Mouse (Mus musculus): ENCODE measurements at regions not wholly inside any gene's neighbourhood (a gene's known extent, or its start where the extent isn't known, plus 50 kb on each side); places are given as distances from the start of the nearest gene placed in this dataset.
A peak's percentile ranks its signal among the peaks of the same experiment; 100 is the strongest.

DNA sequence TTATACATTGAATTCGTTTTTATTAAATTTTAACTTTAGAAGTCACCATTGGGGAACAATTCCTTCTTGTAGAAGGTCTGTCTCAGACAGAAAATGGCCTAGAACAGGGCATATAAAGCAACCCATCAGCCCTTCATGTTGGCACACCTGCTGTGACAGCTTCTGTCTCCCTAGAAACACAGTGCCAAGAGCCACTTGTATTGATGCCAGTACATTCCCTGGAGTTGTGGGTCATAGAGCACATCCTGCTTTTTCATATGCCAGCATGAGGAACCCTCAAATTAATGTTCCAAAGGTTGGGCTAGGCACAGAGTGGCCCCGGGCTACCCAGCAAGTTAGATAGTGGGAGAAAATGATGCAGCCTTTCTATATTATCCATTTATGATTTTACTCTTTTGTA, 496.0 kb upstream of the Slc10a2 start:
- WGBS: 54% methylated on average over 2 of the region's 2 CpGs

DNA sequence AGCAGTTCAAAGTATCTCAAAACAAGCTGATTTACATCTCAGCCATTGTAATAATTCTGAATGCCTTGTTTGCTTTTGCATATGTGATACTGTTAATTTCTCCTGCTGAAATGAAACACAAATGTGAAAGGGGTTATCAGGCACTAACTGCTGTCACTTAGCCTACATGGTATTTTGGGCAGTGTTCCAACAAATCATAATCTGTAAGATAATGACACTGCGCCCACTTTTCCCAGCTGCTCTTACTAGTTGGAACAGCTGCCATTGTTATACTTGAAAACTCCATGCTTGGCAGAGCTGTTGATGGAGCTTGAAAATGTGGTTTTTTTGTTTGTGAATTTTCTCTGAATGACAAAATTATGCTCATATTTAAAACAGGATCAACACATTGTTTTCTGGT, 486.4 kb upstream of the Slc10a2 start:
- Histone ChIP-seq H3K27me3 (replicated peaks; ENCODE audit: control insufficient read depth, insufficient read depth, low read length) (no peaks in the 10 kb centered on the region), H3K36me3 (ENCODE audit: control insufficient read depth, insufficient read depth) (no peaks in the 10 kb centered on the region), H3K4me3 (replicated peaks; ENCODE audit: low read length) (no peak overlapping the region), H3K9ac (replicated peaks; ENCODE audit: low read depth, low read length) (no peak overlapping the region), H3K4me1 (replicated peaks; ENCODE audit: control insufficient read depth, insufficient read depth, low read length) (no peaks in the 10 kb centered on the region), H3K9me3 (ENCODE audit: control insufficient read depth, low read length) (no peaks in the 10 kb centered on the region), H3K27ac (ENCODE audit: low read length) (no peak overlapping the region), H3K4me2 (ENCODE audit: low read length) (no peak overlapping the region)
- 47% methylated on average over 1 of the region's 1 CpGs for WGBS
- ATAC-seq: peak; percentile 72

More for the DNA sequence above, 496.0 kb upstream of the Slc10a2 start:
- H3K27ac ChIP-seq (ENCODE audit: low read length): no peak overlapping the region
- H3K36me3 ChIP-seq (ENCODE audit: control insufficient read depth, insufficient read depth): no peaks in the 10 kb centered on the region
- no peak overlapping the region for H3K9ac ChIP-seq (replicated peaks; ENCODE audit: low read depth, low read length)
- no peaks in the 10 kb centered on the region for H3K27me3 ChIP-seq (replicated peaks; ENCODE audit: control insufficient read depth, insufficient read depth, low read length)
- H3K9me3 ChIP-seq (ENCODE audit: control insufficient read depth, low read length): no peaks in the 10 kb centered on the region
- ATAC-seq: no peak
- no peak overlapping the region for H3K4me3 ChIP-seq (replicated peaks; ENCODE audit: low read length)
- H3K4me2 ChIP-seq (ENCODE audit: low read length): no peak overlapping the region
- no peaks in the 10 kb centered on the region for H3K4me1 ChIP-seq (replicated peaks; ENCODE audit: control insufficient read depth, insufficient read depth, low read length)

Measured in forebrain, embryonic 16.5 days (tissue).